Mouse (Mus musculus) lung, embryonic 16.5 days (tissue): ENCODE results near the gene Dut. TPM values are rescaled to one million over a fixed set of nuclear protein-coding genes. Genes with fewer than 3 reads are reported as not detected.
"Not testable (repeated sequence)": the region's sequence is repeated elsewhere in the genome, so short reads cannot be mapped to it uniquely, and the experiment has no call there.

Experiments used
- ATAC-seq: fragments of 200-750 bp; cut with Nextera tagmentation; 2 replicates; pipeline ENCODE4 v1.8.0; 2017; ENCODE audit warnings: low read depth, mild to moderate bottlenecking, moderate library complexity
- H3K27ac ChIP-seq: fragments of 300-500 bp; sonication (generic); 2 replicates; pipeline ENCODE4 v1.5.1; 2014; ENCODE audit warnings: mild to moderate bottlenecking, control low read depth, low read length
- H3K27me3 ChIP-seq: fragments of 300-500 bp; sonication (generic); 2 replicates; pipeline ENCODE4 v1.6.1; 2014; ENCODE audit warnings: low read depth, low read length, mixed read lengths; ENCODE audit not compliant: control insufficient read depth, insufficient read depth
- H3K36me3 ChIP-seq: fragments of 300-500 bp; sonication (generic); 2 replicates; pipeline ENCODE4 v1.6.1; 2014; ENCODE audit warnings: low read length; ENCODE audit not compliant: control insufficient read depth, insufficient read depth
- H3K4me1 ChIP-seq: fragments of 300-500 bp; sonication (generic); replicated peaks from 2 replicates; pipeline ENCODE4 v1.6.1; 2014; ENCODE audit warnings: low read length, mixed read lengths; ENCODE audit not compliant: control insufficient read depth, insufficient read depth
- H3K4me2 ChIP-seq: fragments of 300-500 bp; sonication (generic); 2 replicates; pipeline ENCODE4 v1.6.1; 2014; ENCODE audit warnings: low read depth, low read length, control low read depth
- H3K4me3 ChIP-seq: fragments of 300-500 bp; sonication (generic); 2 replicates; pipeline ENCODE4 v1.5.1; 2014; ENCODE audit warnings: mild to moderate bottlenecking, low read length, control low read depth
- H3K9ac ChIP-seq: fragments of 300-500 bp; sonication (generic); 2 replicates; pipeline ENCODE4 v1.6.1; 2014; ENCODE audit warnings: low read length, control low read depth
- H3K9me3 ChIP-seq: fragments of 300-500 bp; sonication (generic); 2 replicates; pipeline ENCODE4 v1.6.1; 2016; ENCODE audit warnings: low read length; ENCODE audit not compliant: control insufficient read depth
- WGBS: fragments of 180-500 bp; shearing (Covaris S2); extraction: QIAGEN DNeasy Blood & Tissue Kit; methylation state at CpG from one replicate; pipeline ENCODE4 v1.1.7; 2014; 5-methylcytosine and 5-hydroxymethylcytosine counted together
- polyA plus RNA-seq: library from polyadenylated mRNA; unstranded; fragments of >200 nt; fragmentation: Nextera tagmentation; extraction: Ambion mirVana; gene quantifications from 2 replicates; pipeline ENCODE4 v1.2.1, GENCODE M21; 2015

The Dut gene
- polyA plus RNA-seq, 1 experiment from 2014 or later, result 152 TPM

DNA sequence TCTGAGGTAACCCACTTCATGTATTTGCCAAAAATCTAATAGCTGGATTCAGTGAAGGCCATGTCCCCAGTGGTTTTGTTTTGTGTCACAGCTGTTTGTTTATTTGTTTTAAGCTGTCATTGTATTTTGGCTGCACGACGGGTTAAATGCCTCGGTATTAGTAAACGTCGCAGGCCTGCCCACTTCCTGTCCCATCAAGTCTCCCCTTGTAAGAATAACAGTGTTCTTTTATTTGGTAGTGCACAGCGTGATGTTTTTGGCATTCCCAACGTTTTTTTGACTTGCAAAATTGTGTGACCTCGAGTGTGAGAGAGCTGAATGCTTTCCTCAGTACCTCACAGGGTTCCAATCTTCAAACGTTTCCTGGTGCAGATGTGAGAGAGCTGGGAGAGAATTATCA lies 16.8 kb downstream of the Dut start:
- Histone ChIP-seq H3K4me1 (peaks cover 10% of the 10 kb centered on the region; the same call in 1 of the 2 replicates), H3K9ac (no peak overlapping the region; the same call in 1 of the 2 replicates), H3K9me3 (no peaks in the 10 kb centered on the region), H3K27ac (peak overlapping the region; percentile 82), H3K4me3 (no peak overlapping the region), H3K36me3 (peaks cover 4% of the 10 kb centered on the region), H3K27me3 (no peaks in the 10 kb centered on the region), H3K4me2 (no peak overlapping the region)
- WGBS, result 9% methylated on average over 9 of the region's 9 CpGs
- ATAC-seq, result peak; percentile 84

- Histone ChIP-seq H3K36me3 (no peaks in the 10 kb centered on the region), H3K4me2 (no peak overlapping the region), H3K4me1 (peaks cover 6% of the 10 kb centered on the region; the same call in 1 of the 2 replicates), H3K27ac (no peak overlapping the region), H3K4me3 (no peak overlapping the region), H3K27me3 (no peaks in the 10 kb centered on the region), H3K9ac (no peak overlapping the region), H3K9me3 (no peaks in the 10 kb centered on the region)
- 53% methylated on average over 1 of the region's 1 CpGs for WGBS
- ATAC-seq, result no peak
Measured at GRCm38 (mm10) chr2:125268876-125269275, 21.9 kb downstream of the Dut start.

DNA sequence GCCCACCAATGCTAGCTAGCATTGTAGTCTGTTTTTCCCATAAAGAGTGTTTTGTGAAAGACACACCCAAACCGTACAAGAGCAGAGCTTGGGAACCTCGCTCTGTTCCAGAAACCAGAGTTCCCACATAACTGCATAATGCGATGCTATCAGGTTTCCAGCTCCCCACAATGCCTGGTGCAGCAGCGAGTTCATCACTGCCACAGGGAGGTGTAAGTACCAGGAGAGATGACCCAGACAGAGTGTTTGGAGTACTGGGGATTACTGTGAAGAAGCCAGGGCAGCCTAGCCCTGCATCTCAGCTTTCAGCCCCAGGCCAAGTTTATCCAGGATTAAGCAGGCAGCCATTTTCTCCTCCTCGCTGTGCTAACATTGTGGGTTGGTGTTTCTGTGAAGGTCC lies 28.6 kb downstream of the Dut start:
- no peaks in the 10 kb centered on the region for H3K9me3 ChIP-seq
- no peak for ATAC-seq
- 46% methylated on average over 5 of the region's 5 CpGs for WGBS
- H3K4me2 ChIP-seq, result no peak overlapping the region
- no peaks in the 10 kb centered on the region for H3K27me3 ChIP-seq
- no peak overlapping the region for H3K27ac ChIP-seq
- H3K4me1 ChIP-seq, result peaks cover 5% of the 10 kb centered on the region; the same call in 1 of the 2 replicates
- no peak overlapping the region for H3K4me3 ChIP-seq
- no peaks in the 10 kb centered on the region for H3K36me3 ChIP-seq
- no peak overlapping the region for H3K9ac ChIP-seq

DNA sequence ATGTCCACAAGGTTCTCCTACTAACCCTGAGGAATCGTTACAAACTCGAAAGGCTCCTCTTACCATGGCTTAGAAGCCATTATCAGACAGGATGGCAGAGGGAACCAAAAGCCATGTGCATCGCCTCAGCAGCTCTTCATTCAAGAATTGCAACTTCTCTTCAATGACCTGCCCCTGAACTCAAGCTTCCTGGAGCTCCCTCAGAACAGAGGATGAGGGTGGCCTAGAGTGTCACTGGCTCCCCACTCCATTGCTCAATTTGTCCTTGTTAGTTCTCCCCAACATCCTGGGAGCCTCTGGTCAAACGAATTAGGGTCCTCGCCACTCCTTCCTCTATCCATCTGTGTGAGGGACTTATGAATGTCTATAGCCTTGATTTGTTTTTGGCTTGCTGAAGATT lies 29.7 kb downstream of the Dut start:
- Histone ChIP-seq H3K4me3 (no peak overlapping the region), H3K27ac (no peak overlapping the region), H3K9ac (no peak overlapping the region), H3K4me1 (peaks cover 5% of the 10 kb centered on the region; the same call in 1 of the 2 replicates), H3K27me3 (no peaks in the 10 kb centered on the region), H3K4me2 (no peak overlapping the region), H3K36me3 (no peaks in the 10 kb centered on the region), H3K9me3 (no peaks in the 10 kb centered on the region)
- no peak for ATAC-seq
- 76% methylated on average over 5 of the region's 5 CpGs for WGBS

- peaks cover 5% of the 10 kb centered on the region; the same call in 1 of the 2 replicates for H3K4me1 ChIP-seq
- no peaks in the 10 kb centered on the region for H3K27me3 ChIP-seq
- H3K9me3 ChIP-seq, result no peaks in the 10 kb centered on the region
- H3K4me3 ChIP-seq, result no peak overlapping the region
- H3K27ac ChIP-seq, result peak overlapping the region; percentile 62
- no peak overlapping the region for H3K4me2 ChIP-seq
- ATAC-seq, result peak; percentile 89
- no peak overlapping the region for H3K9ac ChIP-seq
- 26% methylated on average over 7 of the region's 7 CpGs for WGBS
- no peaks in the 10 kb centered on the region for H3K36me3 ChIP-seq
Measured at GRCm38 (mm10) chr2:125278474-125278873, 31.5 kb downstream of the Dut start.

DNA sequence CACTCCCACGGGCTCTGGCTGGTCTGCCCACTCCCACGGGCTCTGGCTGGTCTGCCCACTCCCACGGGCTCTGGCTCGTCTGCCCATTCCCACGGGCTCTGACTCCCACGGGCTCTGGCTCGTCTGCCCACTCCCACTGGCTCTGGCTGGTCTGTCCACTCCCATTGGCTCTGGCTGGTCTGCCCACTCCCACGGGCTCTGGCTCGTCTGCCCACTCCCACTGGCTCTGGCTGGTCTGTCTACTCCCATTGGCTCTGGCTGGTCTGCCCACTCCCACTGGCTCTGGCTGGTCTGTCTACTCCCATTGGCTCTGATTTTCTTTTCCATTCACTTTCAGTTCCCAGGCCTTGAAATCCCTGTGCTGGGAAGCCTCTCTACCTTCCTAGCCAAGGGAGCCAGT lies 33.0 kb downstream of the Dut start:
- H3K9ac ChIP-seq, H3K27me3 ChIP-seq, H3K4me3 ChIP-seq, H3K4me1 ChIP-seq, H3K4me2 ChIP-seq, ATAC-seq, H3K27ac ChIP-seq, H3K36me3 ChIP-seq, H3K9me3 ChIP-seq: not testable (repeated sequence)
- 71% methylated on average over 9 of the region's 9 CpGs for WGBS

DNA sequence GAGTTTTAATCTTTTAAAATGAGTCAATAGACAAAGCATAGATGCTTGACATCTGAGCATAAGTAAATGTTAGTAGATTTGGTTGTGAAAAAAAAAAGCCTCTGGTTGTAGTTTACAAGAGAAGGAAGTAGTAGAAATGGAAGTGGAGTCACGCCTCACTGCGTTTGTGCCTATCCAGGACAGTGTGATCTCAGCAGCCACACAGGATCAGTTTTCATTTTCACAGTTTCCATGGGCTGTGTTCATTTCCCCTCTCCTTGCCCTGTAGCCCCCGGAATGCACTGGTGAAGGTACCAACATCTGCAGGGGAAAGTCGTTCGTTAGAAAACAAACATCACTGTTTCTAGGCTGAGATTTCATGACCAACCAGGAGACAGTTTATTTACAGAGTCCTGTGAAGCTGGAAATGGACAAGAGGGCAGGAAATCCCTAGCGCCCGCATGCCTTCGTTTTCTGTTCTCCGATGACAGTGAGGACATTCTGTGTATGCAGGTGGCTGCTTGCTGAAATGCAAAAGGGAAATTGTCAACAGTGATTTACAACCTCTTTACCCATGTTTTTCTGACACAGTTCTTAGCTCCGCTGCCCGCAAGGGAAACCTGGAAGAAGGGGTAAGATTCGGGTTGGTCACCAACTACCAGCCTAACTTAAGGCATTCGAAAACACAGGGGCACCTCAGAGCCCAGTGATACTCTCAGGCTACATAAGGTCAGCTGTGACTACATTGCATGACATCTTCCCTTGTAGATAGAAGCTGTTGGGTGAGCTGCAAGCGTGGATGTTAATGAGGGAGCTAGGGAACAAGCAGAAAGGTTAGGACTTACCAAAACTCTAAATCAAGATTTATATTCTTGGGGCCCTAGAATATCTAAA lies 35.6 kb downstream of the Dut start:
- Histone ChIP-seq H3K9me3 (no peaks in the 10 kb centered on the region), H3K27ac (no peak overlapping the region)
- no peak for ATAC-seq

GRCm38 (mm10) chr2:125285777-125286176 lies 38.8 kb downstream of the Dut start:
- WGBS, result 91% methylated on average over 4 of the region's 4 CpGs

More for the DNA sequence above, 35.6 kb downstream of the Dut start:
- 26% methylated on average over 14 of the region's 14 CpGs for WGBS
- Histone ChIP-seq H3K27me3 (no peaks in the 10 kb centered on the region), H3K4me1 (peaks cover 5% of the 10 kb centered on the region; the same call in 1 of the 2 replicates), H3K4me3 (peak overlapping the region; percentile 18; the same call in 1 of the 2 replicates), H3K9ac (peak overlapping the region; percentile 12), H3K4me2 (peak overlapping the region; percentile 31), H3K36me3 (no peaks in the 10 kb centered on the region)

DNA sequence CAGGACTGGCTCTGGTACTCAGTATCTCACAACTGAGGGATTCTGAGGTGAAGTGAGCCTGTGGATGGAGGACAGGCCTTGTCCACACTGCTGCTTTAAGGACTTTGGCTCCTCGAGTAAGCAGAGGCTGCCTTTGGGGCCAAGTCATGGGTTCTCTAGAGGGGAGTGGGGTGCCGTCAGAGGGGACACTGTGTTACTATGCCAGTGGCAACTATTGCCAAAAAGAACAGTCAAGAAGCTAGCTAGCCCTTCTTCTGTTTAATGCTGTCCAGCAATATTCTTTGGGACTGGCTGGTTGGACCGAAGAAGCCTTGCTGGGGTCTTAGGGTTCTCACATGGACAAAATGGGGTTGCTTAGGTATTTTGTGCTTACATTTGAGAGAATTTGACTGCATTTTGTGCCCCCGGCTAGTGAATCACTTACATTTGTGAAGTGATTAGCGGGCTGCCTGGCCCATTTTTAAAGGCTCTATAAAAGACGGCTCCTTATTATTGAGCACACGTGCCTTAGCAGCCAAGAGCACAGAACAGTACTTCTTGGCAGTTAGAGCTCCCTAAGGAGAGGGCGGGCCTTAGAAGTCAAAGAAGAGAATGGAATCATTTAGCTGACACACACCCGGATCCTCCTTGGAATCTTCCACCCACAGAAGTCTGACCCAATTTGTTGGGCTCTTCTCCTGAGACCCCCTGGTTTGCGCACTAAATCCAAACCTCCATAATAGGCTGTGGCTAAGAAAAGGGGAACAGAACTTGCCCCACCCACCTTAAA lies 43.4 kb downstream of the Dut start:
- Histone ChIP-seq H3K4me1 (peaks cover 6% of the 10 kb centered on the region; the same call in 1 of the 2 replicates), H3K36me3 (no peaks in the 10 kb centered on the region), H3K9ac (no peak overlapping the region), H3K27me3 (no peaks in the 10 kb centered on the region), H3K9me3 (no peaks in the 10 kb centered on the region), H3K4me3 (no peak overlapping the region), H3K27ac (no peak overlapping the region), H3K4me2 (no peak overlapping the region)
- WGBS, result 80% methylated on average over 10 of the region's 10 CpGs
- no peak for ATAC-seq

More at GRCm38 (mm10) chr2:125285777-125286176, 38.8 kb downstream of the Dut start:
- Histone ChIP-seq H3K4me1 (no peaks in the 10 kb centered on the region), H3K27me3 (no peaks in the 10 kb centered on the region), H3K4me3 (no peak overlapping the region), H3K27ac (no peak overlapping the region), H3K4me2 (no peak overlapping the region), H3K9ac (no peak overlapping the region), H3K9me3 (no peaks in the 10 kb centered on the region), H3K36me3 (no peaks in the 10 kb centered on the region)
- ATAC-seq, result no peak
